Mouse (Mus musculus) kidney, adult 2 months (tissue): ENCODE measurements around the gene Zbtb38. TPM values are rescaled to one million over a fixed set of nuclear protein-coding genes. Genes with fewer than 3 reads are reported as not detected.

Source experiments
- DNase-seq: peaks from one replicate; pipeline ENCODE4 v3.0.0; 2021
- H3K27ac ChIP-seq: fragments of 200-500 bp; 2 replicates; pipeline ENCODE4 v1.5.1; 2012; ENCODE audit warnings: low read depth, low read length, control low read depth, inconsistent platforms; ENCODE audit not compliant: insufficient read depth
- H3K27me3 ChIP-seq: fragments of 200-500 bp; replicated peaks from 2 replicates; pipeline ENCODE4 v1.6.1; 2012; ENCODE audit warnings: mild to moderate bottlenecking, moderate library complexity, low read length, inconsistent platforms; ENCODE audit not compliant: control insufficient read depth, insufficient read depth
- H3K36me3 ChIP-seq: fragments of 200-500 bp; 2 replicates; pipeline ENCODE4 v1.6.1; 2012; ENCODE audit warnings: mild to moderate bottlenecking, moderate library complexity, low read length, inconsistent platforms; ENCODE audit not compliant: control insufficient read depth, insufficient read depth
- H3K4me1 ChIP-seq: fragments of 200-500 bp; 2 replicates; pipeline ENCODE4 v1.6.1; 2011; ENCODE audit warnings: low read length; ENCODE audit not compliant: control insufficient read depth, insufficient read depth
- H3K4me3 ChIP-seq: fragments of 200-500 bp; 2 replicates; pipeline ENCODE4 v1.5.1; 2011; ENCODE audit warnings: mild to moderate bottlenecking, low read depth, low read length, control low read depth; ENCODE audit not compliant: insufficient read depth
- CTCF ChIP-seq: fragments of 200-500 bp; conservative IDR thresholded peaks from 2 replicates; pipeline ENCODE4 v1.5.1; 2011; ENCODE audit warnings: low read depth, mild to moderate bottlenecking, control low read depth, low read length, moderate library complexity, mixed read lengths; ENCODE audit not compliant: insufficient read depth, insufficient read length
- POLR2A ChIP-seq: fragments of 200-500 bp; IDR thresholded peaks from one replicate; pipeline ENCODE4 v1.6.1; 2011; ENCODE audit warnings: low read depth, low read length, control low read depth
- WGBS: fragments of 180-500 bp; shearing (Covaris S2); methylation state at CpG from one replicate; pipeline ENCODE4 v1.1.7; 2018; 5-methylcytosine and 5-hydroxymethylcytosine counted together
- polyA plus RNA-seq: library from polyadenylated mRNA; depleted of rRNA; stranded (reverse); fragments of >200 nt; gene quantifications from 2 replicates; pipeline ENCODE4 v1.2.3, GENCODE M21; 2012

The Zbtb38 gene
- polyA plus RNA-seq, 1 experiment = 10.2 TPM

DNA sequence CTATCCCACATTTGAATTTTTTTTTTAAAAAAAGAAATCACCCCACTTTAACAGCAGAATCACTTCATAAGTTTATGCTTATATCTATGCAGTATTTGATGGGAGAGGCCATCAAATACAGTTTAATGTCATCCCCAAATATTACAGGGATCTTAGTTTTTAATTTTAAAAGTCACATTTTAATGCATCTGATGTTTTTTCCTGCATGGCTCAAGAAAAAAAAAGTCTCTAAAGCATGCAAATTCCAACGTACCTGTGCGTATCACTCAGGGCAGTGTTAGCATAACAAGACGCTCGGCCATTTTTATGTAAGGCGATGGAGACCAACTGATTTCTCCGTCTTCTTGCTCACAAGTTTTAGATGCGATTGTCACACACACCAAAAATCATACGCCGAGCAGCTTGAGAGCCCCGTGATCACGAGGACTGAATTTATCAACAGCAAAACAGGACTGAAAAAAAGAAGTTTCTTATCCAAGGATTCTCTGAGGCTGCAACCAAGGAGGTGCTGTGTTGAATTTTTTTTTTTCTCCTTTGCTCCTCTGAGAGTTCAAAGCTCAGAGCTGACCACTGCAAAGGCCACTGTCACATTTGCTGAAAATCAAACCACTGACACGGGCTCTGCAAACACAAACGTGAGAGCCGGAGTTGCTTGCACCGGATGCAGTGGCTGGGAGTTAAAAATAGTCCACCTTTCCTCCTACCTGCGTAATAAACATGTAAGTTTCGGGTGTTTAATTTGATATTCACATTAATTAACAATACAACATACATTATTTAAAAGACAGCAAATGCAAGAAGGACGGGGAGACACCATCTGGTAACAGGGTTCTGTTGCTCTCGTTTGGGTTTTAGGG lies 21.4 kb downstream of the Zbtb38 start:
- no peak for TF ChIP-seq CTCF
- no peak for TF ChIP-seq POLR2A
- Histone ChIP-seq H3K27ac (no peak overlapping the region), H3K4me1 (peaks cover 18% of the 10 kb centered on the region), H3K27me3 (no peaks in the 10 kb centered on the region), H3K36me3 (no peaks in the 10 kb centered on the region), H3K4me3 (no peak overlapping the region)
- WGBS = 89% methylated on average over 19 of the region's 19 CpGs
- no peak for DNase-seq

DNA sequence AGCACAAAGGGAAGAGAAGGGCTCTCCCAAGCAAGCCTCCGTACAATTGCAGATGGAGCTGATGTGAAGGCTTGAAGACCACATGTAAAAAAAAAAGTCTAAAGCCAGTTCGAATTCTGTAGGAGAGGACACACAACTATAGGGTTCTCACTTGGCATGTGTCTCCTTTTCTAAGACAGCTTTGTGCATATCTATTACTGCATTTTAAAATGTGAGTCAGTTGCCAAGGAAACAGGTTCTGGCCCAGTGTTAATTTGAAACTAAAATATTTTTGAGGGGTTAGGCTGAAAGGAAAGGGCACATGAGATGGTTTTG lies 22.4 kb downstream of the Zbtb38 start:
- TF ChIP-seq CTCF (no peak), POLR2A (no peak)
- Histone ChIP-seq H3K27ac (no peak overlapping the region), H3K4me1 (peaks cover 18% of the 10 kb centered on the region), H3K27me3 (no peaks in the 10 kb centered on the region), H3K4me3 (no peak overlapping the region), H3K36me3 (no peaks in the 10 kb centered on the region)
- 90% methylated on average over 2 of the region's 2 CpGs for WGBS
- DNase-seq = no peak

DNA sequence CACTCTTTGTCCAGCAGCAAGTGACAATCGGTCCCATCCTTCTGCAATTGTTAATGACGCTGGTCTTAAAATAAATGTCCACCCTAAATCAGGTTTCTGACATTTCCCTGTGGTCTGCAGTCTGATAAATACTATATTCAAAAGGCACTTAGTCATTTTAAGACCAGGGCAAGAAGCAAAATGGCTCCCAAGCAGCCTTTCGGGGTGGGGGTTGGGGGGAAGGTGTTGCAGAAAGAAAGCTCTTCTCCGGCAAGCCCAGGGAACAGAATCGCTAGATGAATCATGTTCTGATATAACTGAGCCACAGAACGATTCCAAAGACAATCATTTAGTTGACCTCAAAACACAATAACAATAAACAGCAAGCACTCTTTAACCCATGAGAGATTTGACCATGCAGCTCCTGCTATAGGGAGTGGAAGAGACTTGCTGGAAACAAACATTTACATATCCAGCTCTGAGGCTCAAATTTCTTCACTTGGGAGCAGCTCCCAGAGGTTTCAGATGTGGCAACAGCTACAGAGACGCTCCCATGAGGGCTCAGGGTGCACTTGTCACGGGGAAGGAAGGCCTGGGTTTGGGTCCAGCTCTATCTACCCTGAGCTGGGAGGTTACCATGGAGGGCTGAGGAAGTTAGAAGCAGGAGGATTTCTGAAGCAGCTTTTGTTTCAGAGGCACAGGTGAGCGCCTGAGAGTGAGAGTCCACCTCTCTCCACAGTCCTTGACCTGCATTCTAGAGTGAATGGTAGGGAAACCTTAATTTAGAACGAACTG lies 22.9 kb downstream of the Zbtb38 start:
- no peaks in the 10 kb centered on the region for H3K36me3 ChIP-seq
- no peak for DNase-seq
- no peak overlapping the region for H3K4me3 ChIP-seq
- H3K27ac ChIP-seq = no peak overlapping the region
- 82% methylated on average over 10 of the region's 10 CpGs for WGBS
- no peaks in the 10 kb centered on the region for H3K27me3 ChIP-seq
- TF ChIP-seq CTCF (no peak), POLR2A (no peak)
- H3K4me1 ChIP-seq = peaks cover 18% of the 10 kb centered on the region

DNA sequence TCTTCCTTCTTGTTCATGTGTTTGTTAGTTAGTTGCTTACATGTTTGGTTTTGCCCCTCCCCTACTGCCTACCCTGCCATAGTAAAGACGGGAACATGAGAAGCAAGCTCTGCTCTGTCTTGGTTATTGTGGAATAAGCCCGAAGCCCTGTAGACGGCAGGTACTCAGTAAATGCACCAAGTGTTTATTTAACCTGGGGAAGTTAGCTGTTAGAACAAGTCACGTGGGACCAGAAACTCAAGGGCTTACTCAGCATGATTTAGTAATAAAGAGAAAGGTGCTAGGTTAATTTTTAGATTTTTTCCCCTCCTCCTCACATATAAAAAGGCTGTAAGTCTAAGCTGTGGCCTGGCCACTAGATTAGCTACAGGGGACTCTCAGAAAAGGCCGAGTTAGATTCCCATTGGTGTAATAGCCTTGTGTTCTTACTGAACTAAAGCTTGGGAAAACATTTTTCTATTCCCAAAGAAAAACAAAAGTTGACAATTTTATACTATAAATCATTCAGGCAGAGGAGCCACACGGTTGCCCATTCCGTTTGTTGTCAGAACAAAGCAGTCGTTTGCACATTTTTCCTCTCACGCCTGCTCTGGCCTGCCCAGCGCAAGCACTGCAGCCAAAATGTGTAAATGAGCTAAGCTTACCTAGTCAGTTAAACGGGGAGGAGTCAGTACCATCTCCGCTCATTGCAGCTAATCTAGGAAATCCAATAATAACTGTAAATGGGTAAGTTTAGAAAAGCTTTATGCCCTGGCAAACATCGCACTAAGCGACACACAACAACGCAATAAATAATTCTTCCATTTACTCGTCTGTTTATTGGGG lies 24.1 kb downstream of the Zbtb38 start:
- Histone ChIP-seq H3K36me3 (no peaks in the 10 kb centered on the region), H3K27me3 (no peaks in the 10 kb centered on the region), H3K4me3 (no peak overlapping the region), H3K27ac (peak overlapping the region; percentile 63), H3K4me1 (peaks cover 18% of the 10 kb centered on the region)
- DNase-seq = peak; percentile 87
- TF ChIP-seq CTCF = no peak
- no peak for TF ChIP-seq POLR2A
- 40% methylated on average over 16 of the region's 16 CpGs for WGBS

DNA sequence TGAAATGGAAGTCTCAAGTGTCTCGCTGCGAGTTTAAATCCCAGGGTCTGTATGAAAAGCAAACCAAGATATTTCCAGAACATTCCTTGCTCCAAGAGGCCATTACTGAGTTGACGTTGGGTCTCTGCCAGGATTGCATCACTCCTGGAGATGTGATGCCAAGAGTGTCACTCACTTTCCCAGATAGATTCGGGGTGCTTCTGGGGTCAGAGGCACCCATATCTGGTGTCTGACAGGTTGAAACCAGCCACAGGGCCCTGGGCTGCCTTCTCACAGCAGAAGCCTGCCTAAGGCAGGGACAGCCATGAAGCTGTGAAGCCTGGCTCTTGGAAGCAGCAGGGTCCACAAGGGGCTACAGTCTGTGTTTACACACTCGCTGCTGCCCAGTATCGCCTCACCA lies 24.9 kb downstream of the Zbtb38 start:
- Histone ChIP-seq H3K36me3 (no peaks in the 10 kb centered on the region), H3K27me3 (no peaks in the 10 kb centered on the region), H3K27ac (peak overlapping the region; percentile 63), H3K4me1 (peaks cover 18% of the 10 kb centered on the region), H3K4me3 (no peak overlapping the region)
- TF ChIP-seq POLR2A = no peak
- no peak for TF ChIP-seq CTCF
- WGBS = 68% methylated on average over 6 of the region's 6 CpGs
- peak; percentile 68 for DNase-seq

DNA sequence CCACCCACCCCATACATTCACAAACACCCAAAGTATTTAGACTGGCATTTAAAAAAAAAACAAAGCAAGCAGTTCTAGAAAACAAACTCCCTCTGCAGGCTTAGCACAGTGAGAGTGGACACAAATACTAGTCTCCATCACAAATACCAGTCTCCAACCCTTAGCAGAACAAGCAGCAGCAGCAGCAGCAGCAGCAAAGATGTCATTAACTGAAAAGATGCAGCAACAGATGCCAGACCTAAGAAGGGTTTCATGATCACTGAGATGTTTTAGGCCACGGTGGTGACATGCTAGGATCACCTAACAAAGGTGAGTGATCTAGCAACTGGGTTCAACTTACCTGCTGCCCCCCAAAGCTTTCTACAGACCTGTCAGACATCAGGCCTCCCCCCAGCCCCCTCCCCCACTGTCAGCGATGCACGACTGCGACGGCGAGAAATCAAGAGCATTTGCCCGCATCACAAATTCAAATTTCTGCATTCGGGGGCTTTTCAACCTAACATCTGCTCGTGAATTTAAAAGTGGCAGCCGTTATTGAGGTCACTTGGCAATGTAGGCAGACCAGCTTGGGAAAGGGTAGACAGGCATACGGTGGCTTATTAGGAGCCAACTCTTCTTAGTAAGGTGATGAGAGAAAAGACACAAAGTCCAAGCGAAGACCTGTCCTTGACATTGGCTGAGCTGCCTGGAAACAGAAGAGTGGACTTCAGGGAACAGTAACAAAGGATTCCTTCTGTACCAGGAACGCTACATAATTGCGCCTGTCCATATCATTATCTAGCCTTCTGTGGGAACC lies 26.1 kb downstream of the Zbtb38 start:
- no peaks in the 10 kb centered on the region for H3K27me3 ChIP-seq
- TF ChIP-seq CTCF (no peak), POLR2A (no peak)
- WGBS = 66% methylated on average over 14 of the region's 14 CpGs
- peaks cover 20% of the 10 kb centered on the region for H3K4me1 ChIP-seq
- no peak overlapping the region for H3K27ac ChIP-seq
- no peaks in the 10 kb centered on the region for H3K36me3 ChIP-seq
- peak; percentile 46 for DNase-seq
- no peak overlapping the region for H3K4me3 ChIP-seq
